Mouse (Mus musculus) heart, postnatal 0 days (tissue): ENCODE measurements around the gene Ugt2a3. TPM values are rescaled to one million over a fixed set of nuclear protein-coding genes. Genes with fewer than 3 reads are reported as not detected.
"Not testable (repeated sequence)": the region's sequence is repeated elsewhere in the genome, so short reads cannot be mapped to it uniquely, and the experiment has no call there.

ENCODE experiments used
- ATAC-seq: fragments of 200-750 bp; cut with Nextera tagmentation; 2 replicates; pipeline ENCODE4 v1.8.0; 2017; ENCODE audit warnings: low read depth, moderate number of reproducible peaks, moderate library complexity; ENCODE audit not compliant: insufficient read depth
- DNase-seq: peaks from one replicate; pipeline ENCODE4 v3.0.0-alpha.2; 2016; ENCODE audit warnings: low spot score
- H3K27ac ChIP-seq: fragments of 300-500 bp; sonication (generic); 2 replicates; pipeline ENCODE4 v1.5.1; 2014; ENCODE audit warnings: low read depth, mild to moderate bottlenecking
- H3K27me3 ChIP-seq: fragments of 300-500 bp; sonication (generic); 2 replicates; pipeline ENCODE4 v1.6.1; 2014; ENCODE audit warnings: low read length, mixed read lengths; ENCODE audit not compliant: control insufficient read depth, insufficient read depth
- H3K36me3 ChIP-seq: fragments of 300-500 bp; sonication (generic); replicated peaks from 2 replicates; pipeline ENCODE4 v1.6.1; 2014; ENCODE audit warnings: low read length, mixed read lengths; ENCODE audit not compliant: control insufficient read depth, insufficient read depth
- H3K4me1 ChIP-seq: fragments of 300-500 bp; sonication (generic); 2 replicates; pipeline ENCODE4 v1.6.1; 2014; ENCODE audit warnings: antibody characterized with exemption; ENCODE audit not compliant: control insufficient read depth, insufficient read depth
- H3K4me2 ChIP-seq: fragments of 300-500 bp; sonication (generic); 2 replicates; pipeline ENCODE4 v1.6.1; 2014; ENCODE audit warnings: low read depth, mild to moderate bottlenecking, low read length, moderate library complexity
- H3K4me3 ChIP-seq: fragments of 300-500 bp; sonication (generic); 2 replicates; pipeline ENCODE4 v1.5.1; 2014; ENCODE audit warnings: low read depth, low read length
- H3K9ac ChIP-seq: fragments of 300-500 bp; sonication (generic); replicated peaks from 2 replicates; pipeline ENCODE4 v1.6.1; 2014; ENCODE audit warnings: low read depth, low read length, mixed read lengths
- H3K9me3 ChIP-seq: fragments of 300-500 bp; sonication (generic); replicated peaks from 2 replicates; pipeline ENCODE4 v1.6.1; 2016; ENCODE audit warnings: low read length; ENCODE audit not compliant: control insufficient read depth
- CTCF ChIP-seq: IDR thresholded peaks from 2 replicates; pipeline ENCODE4 v1.5.1; 2016; ENCODE audit warnings: antibody characterized with exemption, control low read depth, low read depth
- EP300 ChIP-seq: IDR thresholded peaks from 2 replicates; pipeline ENCODE4 v1.6.1; 2016; ENCODE audit warnings: antibody characterized with exemption, low read depth
- WGBS: fragments of 180-500 bp; shearing (Covaris S2); extraction: QIAGEN DNeasy Blood & Tissue Kit; methylation state at CpG from one replicate; pipeline ENCODE4 v1.1.7; 2014; 5-methylcytosine and 5-hydroxymethylcytosine counted together
- polyA plus RNA-seq: library from polyadenylated mRNA; unstranded; fragments of >200 nt; fragmentation: Nextera tagmentation; extraction: Ambion mirVana; gene quantifications from 2 replicates; pipeline ENCODE4 v1.2.1, GENCODE M21; 2015
- total RNA-seq: library from RNA; depleted of rRNA; stranded (reverse); fragments of >200 nt; gene quantifications from 2 replicates; pipeline ENCODE4 v1.2.3, GENCODE M21; 2014; ENCODE audit warnings: low replicate concordance; rRNA removed

The Ugt2a3 gene
- total and polyA plus RNA-seq, 2 experiments from 2014 or later, result not detected

GRCm38 (mm10) chr5:87311392-87311791, 25.6 kb downstream of the Ugt2a3 start:
- ATAC-seq (no peak), DNase-seq (no peak)
- Histone ChIP-seq H3K36me3 (no peaks in the 10 kb centered on the region), H3K9me3 (no peaks in the 10 kb centered on the region), H3K27ac (no peak overlapping the region), H3K4me3 (no peak overlapping the region), H3K4me2 (no peak overlapping the region), H3K4me1 (no peaks in the 10 kb centered on the region), H3K27me3 (no peaks in the 10 kb centered on the region), H3K9ac (no peak overlapping the region)
- WGBS, result 86% methylated on average over 12 of the region's 12 CpGs
- TF ChIP-seq EP300 (no peak), CTCF (no peak)

GRCm38 (mm10) chr5:87286180-87286579, 50.8 kb downstream of the Ugt2a3 start:
- not testable (repeated sequence) for ATAC-seq, DNase-seq, H3K36me3 ChIP-seq, H3K9ac ChIP-seq, H3K27ac ChIP-seq, H3K4me2 ChIP-seq, H3K27me3 ChIP-seq, H3K4me3 ChIP-seq, H3K4me1 ChIP-seq, H3K9me3 ChIP-seq
- WGBS, result 70% methylated on average over 4 of the region's 4 CpGs

GRCm38 (mm10) chr5:87275986-87276385, 61.0 kb downstream of the Ugt2a3 start:
- H3K9ac ChIP-seq, H3K36me3 ChIP-seq, DNase-seq, H3K9me3 ChIP-seq, H3K27me3 ChIP-seq, H3K4me2 ChIP-seq, H3K4me3 ChIP-seq, H3K4me1 ChIP-seq, ATAC-seq, H3K27ac ChIP-seq: not testable (repeated sequence)
- WGBS, result 81% methylated on average over 4 of the region's 4 CpGs

- WGBS, result 71% methylated on average over 6 of the region's 6 CpGs
- no peaks in the 10 kb centered on the region for H3K4me1 ChIP-seq
- H3K4me2 ChIP-seq, result no peak overlapping the region
- no peak for ATAC-seq
- H3K36me3 ChIP-seq, result no peaks in the 10 kb centered on the region
- no peaks in the 10 kb centered on the region for H3K9me3 ChIP-seq
- no peak overlapping the region for H3K4me3 ChIP-seq
- no peak for DNase-seq
- no peak overlapping the region for H3K9ac ChIP-seq
- no peaks in the 10 kb centered on the region for H3K27me3 ChIP-seq
- TF ChIP-seq EP300, result no peak
- no peak for TF ChIP-seq CTCF
- no peak overlapping the region for H3K27ac ChIP-seq
These were observed 61.4 kb downstream of the Ugt2a3 start for GRCm38 (mm10) chr5:87275581-87275980.

Other genes starting within 250 kb of the Ugt2a3 start
- gene Ugt2b36, start 244.6 kb downstream of the Ugt2a3 start, total RNA-seq, result not detected in 2 replicates
- not detected in 2 replicates for gene Ugt2b36, start 244.6 kb downstream of the Ugt2a3 start, polyA plus RNA-seq
- gene Ugt2b5, start 196.9 kb downstream of the Ugt2a3 start, total RNA-seq, result not detected in 2 replicates
- gene Ugt2b5, start 196.9 kb downstream of the Ugt2a3 start, polyA plus RNA-seq, result not detected in 2 replicates
- gene Ugt2b37, start 82.4 kb downstream of the Ugt2a3 start, total RNA-seq, result not detected in 2 replicates
- not detected in 2 replicates for gene Ugt2b37, start 82.4 kb downstream of the Ugt2a3 start, polyA plus RNA-seq
- gene Ugt2b38, start 87.0 kb upstream of the Ugt2a3 start, total RNA-seq, result not detected in 2 replicates
- not detected in 2 replicates for gene Ugt2b38, start 87.0 kb upstream of the Ugt2a3 start, polyA plus RNA-seq
- gene Ugt2a2, start 145.1 kb upstream of the Ugt2a3 start, total RNA-seq, result not detected in 2 replicates
- gene Ugt2a2, start 145.1 kb upstream of the Ugt2a3 start, polyA plus RNA-seq, result not detected in 2 replicates
- gene Gm43638, start 149.6 kb upstream of the Ugt2a3 start, total RNA-seq, result not detected in 2 replicates
- gene Gm43638, start 149.6 kb upstream of the Ugt2a3 start, polyA plus RNA-seq, result not detected in 2 replicates
- not detected in 2 replicates for gene Ugt2a1, start 153.7 kb upstream of the Ugt2a3 start, total RNA-seq
- gene Ugt2a1, start 153.7 kb upstream of the Ugt2a3 start, polyA plus RNA-seq, result not detected in 2 replicates
- gene Sult1b1, start 201.0 kb upstream of the Ugt2a3 start, total RNA-seq, result not detected in 2 replicates
- gene Sult1b1, start 201.0 kb upstream of the Ugt2a3 start, polyA plus RNA-seq, result not detected in 2 replicates
- gene Sult1d1, start 231.8 kb upstream of the Ugt2a3 start, total RNA-seq, result not detected in 2 replicates
- gene Sult1d1, start 231.8 kb upstream of the Ugt2a3 start, polyA plus RNA-seq, result not detected in 2 replicates